9 mouse cellular contexts compared by ENCODE assay signal in genomic region chr3:115792606-115793005, GRCm38 (mm10).
DNase-seq lines count a peak whose midpoint lies in the region; ATAC-seq and TF ChIP-seq lines count a peak whose summit lies in the region.
"Had no signal": no experiment of that assay in that cellular context is flagged by ENCODE, and none has a peak within 500 bp of the region (broad histone marks: within the 10 kb centered on the region; RNA-seq: fewer than 3 reads in every experiment).

No protein-coding gene starts in this region.

- no peak overlapping the region for H3K4me2 ChIP-seq in kidney, embryonic 15.5 days
- no peak overlapping the region for H3K4me2 ChIP-seq in intestine, embryonic 15.5 days (replicated peaks)
- peak overlapping the region; percentile 29; the same call in 1 of the 2 replicates for H3K4me2 ChIP-seq in liver, embryonic 15.5 days

- peak; percentile 46; the same call in 1 of the 2 replicates for ATAC-seq in kidney, embryonic 15.5 days (replicated peaks; ENCODE audit: low FRiP score)
- peak; percentile 86 for ATAC-seq in intestine, embryonic 15.5 days
- peak; percentile 76 for ATAC-seq in liver, embryonic 15.5 days (ENCODE audit: insufficient read depth)

- no peak overlapping the region for H3K4me3 ChIP-seq in gastrocnemius, adult 2 months
- H3K4me3 ChIP-seq in kidney, embryonic 15.5 days (replicated peaks): no peak overlapping the region
- no peak overlapping the region for H3K4me3 ChIP-seq in intestine, embryonic 15.5 days (replicated peaks)
- H3K4me3 ChIP-seq in liver, embryonic 15.5 days (replicated peaks): no peak overlapping the region

- no peaks in the 10 kb centered on the region; the same call in 1 of the 2 replicates for H3K27me3 ChIP-seq in kidney, embryonic 15.5 days
- H3K27me3 ChIP-seq in intestine, embryonic 15.5 days (replicated peaks): no peaks in the 10 kb centered on the region
- H3K27me3 ChIP-seq in liver, embryonic 15.5 days: no peaks in the 10 kb centered on the region

- no peak for TF ChIP-seq CTCF in gastrocnemius, adult 2 months (IDR thresholded peaks at IDR 0.05)

- H3K9ac ChIP-seq in kidney, embryonic 15.5 days: no peak overlapping the region
- no peak overlapping the region for H3K9ac ChIP-seq in intestine, embryonic 15.5 days
- H3K9ac ChIP-seq in liver, embryonic 15.5 days: no peak overlapping the region

- WGBS in kidney, embryonic 15.5 days: 55% methylated on average over 4 of the region's 4 CpGs
- WGBS in intestine, embryonic 15.5 days: 54% methylated on average over 4 of the region's 4 CpGs
- WGBS in liver, embryonic 15.5 days (ENCODE audit: insufficient replicate concordance): 3% methylated on average over 4 of the region's 4 CpGs

- no peaks in the 10 kb centered on the region for H3K36me3 ChIP-seq in kidney, embryonic 15.5 days
- no peaks in the 10 kb centered on the region for H3K36me3 ChIP-seq in intestine, embryonic 15.5 days
- no peaks in the 10 kb centered on the region for H3K36me3 ChIP-seq in liver, embryonic 15.5 days (replicated peaks)

- no peak for DNase-seq in gastrocnemius, adult 2 months
- no peak for DNase-seq in gastrocnemius, adult 18-20 months (ENCODE audit: low spot score)
- no peak for DNase-seq in kidney, postnatal 10 days
- DNase-seq in right cerebral cortex, adult 2 months (ENCODE audit: low spot score in 2 of 2): no peak
- no peak for DNase-seq in T-cell, adult 2 months (ENCODE audit: low spot score)
- DNase-seq: layer of hippocampus, postnatal 36 days had no signal

- no peaks in the 10 kb centered on the region for H3K9me3 ChIP-seq in kidney, embryonic 15.5 days (replicated peaks)
- no peaks in the 10 kb centered on the region for H3K9me3 ChIP-seq in intestine, embryonic 15.5 days
- H3K9me3 ChIP-seq in liver, embryonic 15.5 days (replicated peaks): no peaks in the 10 kb centered on the region

- H3K27ac ChIP-seq in gastrocnemius, adult 2 months: peak overlapping the region; percentile 50
- no peak overlapping the region for H3K27ac ChIP-seq in kidney, embryonic 15.5 days
- H3K27ac ChIP-seq in intestine, embryonic 15.5 days: no peak overlapping the region
- H3K27ac ChIP-seq in liver, embryonic 15.5 days (replicated peaks): peak overlapping the region; percentile 68; the same call in 1 of the 2 replicates

- intact Hi-C loops in gastrocnemius, adult 2 months (cut with DNase I): no loop called here

- H3K4me1 ChIP-seq in kidney, embryonic 15.5 days: no peaks in the 10 kb centered on the region
- no peaks in the 10 kb centered on the region for H3K4me1 ChIP-seq in intestine, embryonic 15.5 days (replicated peaks)
- H3K4me1 ChIP-seq in liver, embryonic 15.5 days (replicated peaks): peaks cover 19% of the 10 kb centered on the region

Comparison
In these comparisons a context has a peak if more than half of its experiments do, and no peak if none do; other contexts are left out.
1. H3K27ac ChIP-seq: peak in gastrocnemius, adult 2 months (single experiment) and liver, embryonic 15.5 days (single experiment); none in kidney, embryonic 15.5 days (single experiment) and intestine, embryonic 15.5 days (single experiment).
2. Peak in every context shown above with its lines, with median percentiles within 50 percentile points of each other: ATAC-seq.